Mouse (Mus musculus): ENCODE measurements around the gene Fbxo10. TPM values are rescaled to one million over a fixed set of nuclear protein-coding genes. Genes with fewer than 3 reads are reported as not detected.
"Not testable (repeated sequence)": the region's sequence is repeated elsewhere in the genome, so short reads cannot be mapped to it uniquely, and the experiment has no call there.

The Fbxo10 gene
- polyA plus RNA-seq, 1 experiment: 29.8 TPM

- no peak for TF ChIP-seq CTCF (IDR thresholded peaks at IDR 0.05; ENCODE audit: borderline replicate concordance, extremely low read depth, insufficient read depth, insufficient read length)
- TF ChIP-seq POLR2A (IDR thresholded peaks at IDR 0.05; ENCODE audit: borderline replicate concordance, extremely low read depth, insufficient read depth, insufficient read length, poor library complexity, severe bottlenecking): no peak
- DNase-seq (ENCODE audit: low read depth): no peak
These were observed 37.7 kb downstream of the Fbxo10 start for GRCm38 (mm10) chr4:45046679-45047078.

- DNase-seq (ENCODE audit: low read depth): no peak
These were observed 43.6 kb downstream of the Fbxo10 start for GRCm38 (mm10) chr4:45040795-45041194.

GRCm38 (mm10) chr4:45039546-45039945, 44.9 kb downstream of the Fbxo10 start:
- DNase-seq (ENCODE audit: low read depth): not testable (repeated sequence)

More at GRCm38 (mm10) chr4:45040795-45041194, 43.6 kb downstream of the Fbxo10 start:
- no peak for TF ChIP-seq POLR2A (IDR thresholded peaks at IDR 0.05; ENCODE audit: borderline replicate concordance, extremely low read depth, insufficient read depth, insufficient read length, poor library complexity, severe bottlenecking)
- TF ChIP-seq CTCF (IDR thresholded peaks at IDR 0.05; ENCODE audit: borderline replicate concordance, extremely low read depth, insufficient read depth, insufficient read length): no peak

- peak; percentile 14 for DNase-seq (ENCODE audit: low read depth)
These were observed 45.5 kb downstream of the Fbxo10 start for GRCm38 (mm10) chr4:45038879-45039278.

GRCm38 (mm10) chr4:45037455-45038410, 46.7 kb downstream of the Fbxo10 start:
- TF ChIP-seq CTCF (IDR thresholded peaks at IDR 0.05; ENCODE audit: borderline replicate concordance, extremely low read depth, insufficient read depth, insufficient read length) (no peak), POLR2A (IDR thresholded peaks at IDR 0.05; ENCODE audit: borderline replicate concordance, extremely low read depth, insufficient read depth, insufficient read length, poor library complexity, severe bottlenecking) (no peak)

More at GRCm38 (mm10) chr4:45038879-45039278, 45.5 kb downstream of the Fbxo10 start:
- peak; percentile 1; the same call in 1 of the 2 replicates for TF ChIP-seq CTCF (IDR thresholded peaks at IDR 0.05; ENCODE audit: borderline replicate concordance, extremely low read depth, insufficient read depth, insufficient read length)

GRCm38 (mm10) chr4:45036571-45036970, 47.8 kb downstream of the Fbxo10 start:
- no peak for TF ChIP-seq CTCF (IDR thresholded peaks at IDR 0.05; ENCODE audit: borderline replicate concordance, extremely low read depth, insufficient read depth, insufficient read length)
- TF ChIP-seq POLR2A (IDR thresholded peaks at IDR 0.05; ENCODE audit: borderline replicate concordance, extremely low read depth, insufficient read depth, insufficient read length, poor library complexity, severe bottlenecking): no peak
- DNase-seq (ENCODE audit: low read depth): no peak

More at GRCm38 (mm10) chr4:45037455-45038410, 46.7 kb downstream of the Fbxo10 start:
- DNase-seq (ENCODE audit: low read depth): no peak

- no peak for DNase-seq (ENCODE audit: low read depth)
- TF ChIP-seq CTCF (IDR thresholded peaks at IDR 0.05; ENCODE audit: borderline replicate concordance, extremely low read depth, insufficient read depth, insufficient read length): no peak
- no peak for TF ChIP-seq POLR2A (IDR thresholded peaks at IDR 0.05; ENCODE audit: borderline replicate concordance, extremely low read depth, insufficient read depth, insufficient read length, poor library complexity, severe bottlenecking)
These were observed 48.4 kb downstream of the Fbxo10 start for GRCm38 (mm10) chr4:45036048-45036447.

- DNase-seq (ENCODE audit: low read depth): no peak
- TF ChIP-seq CTCF (IDR thresholded peaks at IDR 0.05; ENCODE audit: borderline replicate concordance, extremely low read depth, insufficient read depth, insufficient read length): no peak
- no peak for TF ChIP-seq POLR2A (IDR thresholded peaks at IDR 0.05; ENCODE audit: borderline replicate concordance, extremely low read depth, insufficient read depth, insufficient read length, poor library complexity, severe bottlenecking)
These were observed 49.4 kb downstream of the Fbxo10 start for GRCm38 (mm10) chr4:45034693-45035628.

GRCm38 (mm10) chr4:45032586-45032985, 51.8 kb downstream of the Fbxo10 start:
- TF ChIP-seq POLR2A (IDR thresholded peaks at IDR 0.05; ENCODE audit: borderline replicate concordance, extremely low read depth, insufficient read depth, insufficient read length, poor library complexity, severe bottlenecking): no peak
- TF ChIP-seq CTCF (IDR thresholded peaks at IDR 0.05; ENCODE audit: borderline replicate concordance, extremely low read depth, insufficient read depth, insufficient read length): no peak

GRCm38 (mm10) chr4:45026459-45026858, 57.9 kb downstream of the Fbxo10 start:
- peak; percentile 8 for DNase-seq (ENCODE audit: low read depth)
- no peak for TF ChIP-seq CTCF (IDR thresholded peaks at IDR 0.05; ENCODE audit: borderline replicate concordance, extremely low read depth, insufficient read depth, insufficient read length)
- no peak for TF ChIP-seq POLR2A (IDR thresholded peaks at IDR 0.05; ENCODE audit: borderline replicate concordance, extremely low read depth, insufficient read depth, insufficient read length, poor library complexity, severe bottlenecking)

More at GRCm38 (mm10) chr4:45032586-45032985, 51.8 kb downstream of the Fbxo10 start:
- DNase-seq (ENCODE audit: low read depth): no peak

- no peak for DNase-seq (ENCODE audit: low read depth)
- no peak for TF ChIP-seq CTCF (IDR thresholded peaks at IDR 0.05; ENCODE audit: borderline replicate concordance, extremely low read depth, insufficient read depth, insufficient read length)
- no peak for TF ChIP-seq POLR2A (IDR thresholded peaks at IDR 0.05; ENCODE audit: borderline replicate concordance, extremely low read depth, insufficient read depth, insufficient read length, poor library complexity, severe bottlenecking)
These were observed 65.4 kb downstream of the Fbxo10 start for GRCm38 (mm10) chr4:45019009-45019408.

Measured in brain, embryonic 14.5 days (tissue).